Mouse (Mus musculus): ENCODE measurements at regions not wholly inside any gene's neighbourhood (a gene's known extent, or its start where the extent isn't known, plus 50 kb on each side); places are given as distances from the start of the nearest gene placed in this dataset.

GRCm38 (mm10) chr3:156351727-156352126 is 209.9 kb upstream of the Negr1 start:
- TF ChIP-seq IRF4 (IDR thresholded peaks at IDR 0.05; ENCODE audit: low read depth, low read length) (no peak), POLR2A (IDR thresholded peaks at IDR 0.05; ENCODE audit: low read depth, low read length) (no peak), CTCF (conservative IDR thresholded peaks at IDR 0.05 in 1 of 2, IDR thresholded peaks at IDR 0.05 in 1 of 2; ENCODE audit: low read depth in 2 of 2, low read length in 2 of 2) (no peak), KAT2A (IDR thresholded peaks at IDR 0.05; ENCODE audit: insufficient replicate concordance, low read length) (no peak), MAFK (IDR thresholded peaks at IDR 0.05; ENCODE audit: insufficient replicate concordance, low read length) (no peak), USF2 (conservative IDR thresholded peaks at IDR 0.05; ENCODE audit: low read depth, low read length) (no peak), RCOR1 (conservative IDR thresholded peaks at IDR 0.05; ENCODE audit: low read depth, low read length) (no peak)

All from CH12.LX (cell line).